Mouse (Mus musculus): ENCODE data around the gene Brca1.
A peak's percentile ranks its signal among the peaks of the same experiment; 100 is the strongest.
"Not testable (repeated sequence)": the region's sequence is repeated elsewhere in the genome, so short reads cannot be mapped to it uniquely, and the experiment has no call there.

Gene Brca1

GRCm38 (mm10) chr11:101551751-101552475, at the start of gene Brca1, which contains the start of gene Nbr1:
Gene Brca1, minus strand, starts transcription at chr11:101551955.
Gene Nbr1, plus strand, starts transcription at chr11:101552149.
- DNase-seq, result peak; percentile 89

GRCm38 (mm10) chr11:101599156-101599555, 47.4 kb upstream of the Brca1 start, which contains the start of gene Gm11634:
Gene Gm11634, minus strand, starts transcription at chr11:101599256.
- no peak for DNase-seq

- DNase-seq, result no peak
These were observed 38.4 kb upstream of the Brca1 start for GRCm38 (mm10) chr11:101589989-101590624.

GRCm38 (mm10) chr11:101589444-101589843, 37.7 kb upstream of the Brca1 start:
- DNase-seq, result peak; percentile 17

- DNase-seq, result no peak
These were observed 37.1 kb upstream of the Brca1 start for GRCm38 (mm10) chr11:101588868-101589267.

GRCm38 (mm10) chr11:101587676-101588075, 35.9 kb upstream of the Brca1 start:
- DNase-seq, result no peak

- DNase-seq, result no peak
These were observed 34.0 kb upstream of the Brca1 start for GRCm38 (mm10) chr11:101585805-101586204.

GRCm38 (mm10) chr11:101585031-101585430, 33.3 kb upstream of the Brca1 start:
- DNase-seq, result not testable (repeated sequence)

GRCm38 (mm10) chr11:101583205-101583604, 31.4 kb upstream of the Brca1 start:
- no peak for DNase-seq

GRCm38 (mm10) chr11:101582054-101583035, 30.6 kb upstream of the Brca1 start, which contains the start of gene Tmem106a:
Gene Tmem106a, plus strand, starts transcription at chr11:101582242.
- peak; percentile 8 for DNase-seq

- DNase-seq, result no peak
These were observed 29.5 kb upstream of the Brca1 start for GRCm38 (mm10) chr11:101581081-101581764.

- DNase-seq, result no peak
These were observed 24.4 kb upstream of the Brca1 start for GRCm38 (mm10) chr11:101576116-101576515.

- no peak for DNase-seq
These were observed 16.7 kb upstream of the Brca1 start for GRCm38 (mm10) chr11:101568421-101568820.

GRCm38 (mm10) chr11:101562391-101562790, 10.6 kb upstream of the Brca1 start:
- DNase-seq, result peak; percentile 25

GRCm38 (mm10) chr11:101556954-101557353, 5.2 kb upstream of the Brca1 start:
- no peak for DNase-seq

GRCm38 (mm10) chr11:101556541-101556940, 4.8 kb upstream of the Brca1 start:
- DNase-seq, result no peak

GRCm38 (mm10) chr11:101553354-101553930, 1.7 kb upstream of the Brca1 start:
- DNase-seq, result peak; percentile 15

- peak; percentile 99 for DNase-seq
These were observed 933 bp upstream of the Brca1 start for GRCm38 (mm10) chr11:101552476-101553300.

GRCm38 (mm10) chr11:101548526-101548925, 3.2 kb downstream of the Brca1 start:
- DNase-seq, result no peak

GRCm38 (mm10) chr11:101544132-101544531, 7.6 kb downstream of the Brca1 start:
- DNase-seq, result no peak

- DNase-seq, result no peak
These were observed 8.2 kb downstream of the Brca1 start for GRCm38 (mm10) chr11:101543533-101543932.
